Mouse (Mus musculus) kidney, postnatal 36 days (tissue): ENCODE measurements at regions not wholly inside any gene's neighbourhood (a gene's known extent, or its start where the extent isn't known, plus 50 kb on each side); places are given as distances from the start of the nearest gene placed in this dataset.

Experiments
- DNase-seq, 2 experiments: peaks; one replicate each; pipeline ENCODE4 v3.0.0; 2021 to 2022; ENCODE audit warnings: mixed read lengths in 2 of 2

- DNase-seq, result peak in 1 of 2 experiments; percentile 10
Measured at GRCm38 (mm10) chr12:29124079-29124668, 372.6 kb downstream of the Eipr1 start.

DNA sequence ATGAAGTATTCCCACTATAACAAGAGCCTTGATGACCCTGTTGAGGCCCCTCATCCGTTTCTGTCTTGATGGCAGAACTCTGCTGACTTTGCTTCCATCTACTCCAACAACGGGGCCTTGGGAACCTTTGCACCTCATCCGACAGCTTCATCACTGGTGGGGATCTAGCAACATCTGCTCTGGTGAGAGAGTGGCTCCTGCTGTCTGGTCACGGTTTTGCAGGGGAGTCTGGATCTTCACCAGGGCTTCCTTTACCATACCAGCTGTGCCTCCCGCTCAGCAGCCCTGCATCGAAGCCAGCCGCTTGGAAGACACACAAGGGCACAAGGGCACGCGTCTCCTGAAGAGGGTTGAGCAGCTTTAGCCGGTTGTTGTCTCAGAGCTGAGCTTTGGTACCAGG lies 377.2 kb downstream of the Eipr1 start:
- peak; percentile 9 to 60 for DNase-seq

GRCm38 (mm10) chr12:29129331-29129730 lies 377.7 kb downstream of the Eipr1 start:
- no peak for DNase-seq

DNA sequence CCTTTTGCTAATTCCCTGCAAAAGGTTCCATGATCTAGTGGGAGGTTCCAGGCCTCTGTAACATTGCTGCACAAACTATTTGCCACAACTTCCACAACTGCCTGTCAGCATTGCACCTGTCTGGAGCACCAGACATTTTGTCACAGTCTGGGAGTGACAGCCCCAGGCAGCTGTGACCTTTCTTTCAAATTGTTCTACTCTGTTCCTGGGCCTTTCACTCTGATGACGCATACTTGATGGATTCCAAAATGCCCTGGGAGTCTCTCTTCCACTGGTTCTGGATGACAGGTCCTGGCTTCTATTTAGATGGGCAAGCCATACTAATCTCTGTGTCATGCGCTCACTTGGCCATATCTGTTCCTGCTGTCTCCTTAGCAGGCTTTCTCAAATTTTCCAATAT lies 382.7 kb downstream of the Eipr1 start:
- no peak for DNase-seq

DNA sequence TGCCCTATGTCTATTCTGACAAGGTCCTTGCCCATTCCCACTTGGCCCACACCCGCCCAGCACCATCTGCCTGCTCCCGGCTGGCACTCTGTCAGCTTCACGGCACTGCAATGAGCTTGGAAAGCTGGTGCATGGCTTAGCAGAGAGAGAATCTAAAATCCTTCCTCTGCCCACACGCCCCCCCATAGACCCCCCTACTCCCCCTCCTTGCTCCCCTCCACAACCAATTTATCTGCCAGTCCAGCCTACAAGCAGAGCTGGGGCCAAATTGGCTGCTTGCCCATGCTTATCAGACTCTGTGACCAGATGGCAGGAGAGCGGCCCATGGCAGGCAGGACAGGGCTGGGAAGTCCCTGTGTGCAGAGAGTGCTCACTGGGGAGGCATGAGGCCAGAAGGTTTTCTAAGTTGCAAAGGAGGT lies 385.3 kb downstream of the Eipr1 start:
- peak; percentile 17 to 43 for DNase-seq

GRCm38 (mm10) chr12:29137455-29137854 lies 385.9 kb downstream of the Eipr1 start:
- DNase-seq, result peak in 1 of 2 experiments; percentile 8

GRCm38 (mm10) chr12:29140576-29140975 lies 387.6 kb upstream of the Myt1l start:
- DNase-seq, result no peak

- DNase-seq, result no peak
Measured at GRCm38 (mm10) chr12:29141132-29141531, 387.1 kb upstream of the Myt1l start.

GRCm38 (mm10) chr12:29141855-29142254 lies 386.3 kb upstream of the Myt1l start:
- no peak for DNase-seq

DNA sequence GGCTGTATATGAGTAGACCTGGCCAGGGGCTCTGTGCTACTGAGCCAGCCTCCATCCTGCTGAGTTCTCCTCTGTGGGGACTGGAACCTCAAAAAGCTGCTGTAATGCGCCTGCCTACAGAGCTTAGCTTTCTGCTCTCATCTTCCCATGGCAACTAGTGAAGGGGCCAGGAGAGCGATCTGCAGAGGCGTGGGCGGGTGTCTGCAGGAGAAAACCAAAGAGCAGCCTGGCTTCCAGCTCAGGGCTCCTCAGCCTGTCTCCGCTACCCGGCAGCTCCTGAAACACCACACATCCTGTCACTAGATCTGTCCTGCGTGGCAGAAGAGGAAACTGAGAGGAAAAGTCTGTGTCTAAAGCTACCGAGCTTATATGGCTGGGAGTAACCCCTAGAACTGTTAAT lies 384.9 kb upstream of the Myt1l start:
- no peak for DNase-seq

DNA sequence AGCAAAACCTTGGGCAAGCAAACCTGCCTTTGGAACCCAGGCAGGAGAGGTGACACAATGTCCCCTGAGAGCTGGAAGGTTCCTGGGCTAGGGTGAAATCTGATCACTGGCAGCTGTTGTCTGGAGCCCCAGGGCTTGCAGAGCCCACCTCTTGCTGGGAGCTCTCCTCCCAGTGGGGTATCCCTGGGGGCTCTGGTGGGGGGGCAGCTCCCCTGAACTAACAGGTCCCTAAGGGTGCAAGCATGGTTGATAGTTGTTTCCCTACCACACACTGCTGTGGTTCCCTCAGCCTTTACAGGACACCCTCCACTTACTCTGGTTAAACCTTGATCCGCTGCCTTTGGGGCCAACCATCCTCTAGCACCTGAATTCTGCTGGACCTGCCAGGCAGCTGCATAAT lies 367.3 kb upstream of the Myt1l start:
- DNase-seq, result no peak

- no peak for DNase-seq
Measured at GRCm38 (mm10) chr12:29161546-29161945, 366.6 kb upstream of the Myt1l start.

DNA sequence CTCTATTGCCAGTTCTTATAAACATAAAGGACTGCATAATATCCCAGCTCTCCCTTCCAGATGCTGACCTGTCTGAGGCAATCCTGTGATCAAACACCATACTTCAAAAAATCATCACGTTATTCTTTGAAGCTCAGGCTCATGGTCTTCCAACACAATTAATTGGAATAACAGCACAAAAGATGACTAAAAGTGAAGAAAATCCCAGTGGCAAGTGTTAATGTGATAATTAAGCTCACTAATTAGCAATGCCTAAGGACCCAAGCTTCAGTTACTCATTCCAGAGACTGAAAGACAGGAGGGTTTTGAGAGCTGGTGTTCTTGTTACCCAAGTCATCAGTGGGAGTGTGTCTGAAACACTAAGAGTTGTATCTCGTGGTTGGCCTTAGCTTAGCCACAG lies 363.5 kb upstream of the Myt1l start:
- no peak for DNase-seq

DNA sequence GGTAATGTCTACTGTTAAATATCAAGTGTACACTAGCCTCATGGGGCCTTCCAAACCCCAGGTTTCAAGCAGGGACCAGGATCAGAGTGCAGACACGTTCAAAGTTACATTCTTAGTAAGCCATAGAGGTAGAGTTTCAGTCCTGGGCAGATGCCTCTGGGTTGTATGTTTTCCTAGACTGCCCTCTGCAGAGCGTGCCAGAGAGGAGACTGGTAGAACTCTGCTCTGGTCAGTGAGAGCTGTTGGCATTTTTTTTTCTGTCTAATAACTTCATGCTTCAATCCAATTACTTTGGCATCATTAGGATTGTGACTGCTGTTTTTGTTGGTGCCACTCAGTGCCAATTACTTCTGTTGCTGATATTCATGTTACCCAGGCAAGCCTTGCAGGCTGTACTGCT lies 361.9 kb upstream of the Myt1l start:
- peak in 1 of 2 experiments; percentile 10 for DNase-seq

GRCm38 (mm10) chr12:29167922-29168321 lies 360.3 kb upstream of the Myt1l start:
- no peak for DNase-seq

DNA sequence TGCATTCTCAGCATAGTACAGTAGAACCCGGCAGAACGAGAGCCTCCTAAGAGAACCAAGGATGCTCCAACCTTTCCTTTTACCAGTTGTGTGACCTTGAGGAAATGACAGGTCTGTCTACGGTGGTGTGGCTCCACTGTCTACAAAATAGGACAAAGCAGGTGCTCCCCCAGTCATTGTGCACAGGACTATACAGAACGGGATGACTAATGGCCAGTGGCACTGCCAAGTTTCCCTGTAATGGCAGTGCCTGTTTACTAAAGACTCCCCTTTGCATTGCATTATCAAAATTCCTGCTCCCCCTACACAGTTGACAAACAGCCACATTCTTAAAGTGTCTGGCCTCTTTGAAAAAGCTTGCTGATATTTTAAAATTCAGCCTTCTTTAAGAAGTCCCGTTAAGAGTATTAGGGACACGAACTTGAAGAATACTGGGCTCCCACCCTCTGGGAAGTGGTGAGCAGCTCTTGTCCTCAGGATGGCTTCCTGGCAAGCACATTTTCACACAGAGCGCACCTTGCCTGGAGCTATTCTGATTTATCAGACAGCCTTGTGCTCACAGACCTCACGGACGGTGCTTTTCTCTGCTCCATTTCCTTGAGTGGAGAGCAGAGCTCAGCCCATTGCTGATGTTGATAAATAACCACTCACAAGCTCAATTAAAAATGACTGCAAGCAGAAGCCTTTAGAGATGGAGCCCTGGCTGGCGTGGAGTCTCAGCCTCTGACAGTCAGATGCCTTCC lies 352.3 kb upstream of the Myt1l start:
- DNase-seq, result no peak

DNA sequence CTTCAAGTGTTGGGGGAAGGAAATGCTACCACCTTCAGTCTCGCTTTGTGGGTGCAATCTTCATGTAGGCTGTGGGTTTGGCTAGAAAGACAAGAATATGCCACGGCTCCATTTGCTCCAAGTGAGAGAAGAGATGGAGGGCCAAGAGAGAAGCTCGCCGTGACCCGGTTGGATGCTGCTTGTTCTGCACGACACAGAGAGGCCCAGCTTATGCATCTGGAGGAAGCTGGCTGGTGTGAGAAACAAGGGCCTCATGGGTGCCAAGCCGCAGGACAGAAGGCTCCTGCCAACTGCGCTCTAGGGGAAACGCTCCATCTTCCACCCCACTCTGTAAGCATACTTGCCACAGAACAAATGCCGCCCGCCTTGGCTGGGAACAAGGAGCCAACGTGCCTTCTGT lies 351.0 kb upstream of the Myt1l start:
- no peak for DNase-seq

DNA sequence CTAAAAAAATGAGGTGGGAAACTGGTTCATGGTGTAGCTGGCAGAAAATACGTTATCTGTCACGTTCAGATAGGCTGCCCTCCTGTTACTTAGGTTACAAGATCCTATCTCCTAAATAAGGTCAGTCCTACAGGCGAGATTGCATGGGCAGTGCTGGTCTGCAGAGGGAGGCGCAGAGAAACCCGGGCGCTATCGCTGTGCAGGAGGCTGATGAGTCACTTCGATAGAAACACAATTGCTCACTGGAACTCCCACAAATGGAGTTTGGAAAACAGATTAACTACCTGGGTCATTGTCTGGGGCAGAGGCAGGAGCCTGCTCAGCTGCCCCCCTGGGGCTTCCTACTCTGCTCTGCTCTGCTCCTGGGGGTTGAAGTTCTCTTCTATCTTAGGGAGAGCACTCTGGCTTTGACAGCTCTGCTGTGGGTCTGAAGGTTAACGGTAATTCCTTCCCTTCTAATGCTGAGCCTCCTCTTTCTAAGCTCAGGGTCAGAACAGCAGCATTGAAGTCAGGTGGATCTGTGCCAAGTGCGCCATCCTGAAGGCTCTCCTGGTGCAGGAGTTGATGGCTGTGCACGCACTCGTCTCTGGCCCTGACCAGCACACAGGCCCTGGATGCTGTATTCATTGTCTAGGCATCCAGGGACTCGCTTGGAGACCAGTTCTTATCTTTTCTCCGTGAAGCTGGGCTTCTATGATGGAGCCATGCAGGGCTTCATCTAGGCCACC lies 349.9 kb upstream of the Myt1l start:
- DNase-seq, result peak in 1 of 2 experiments; percentile 15

DNA sequence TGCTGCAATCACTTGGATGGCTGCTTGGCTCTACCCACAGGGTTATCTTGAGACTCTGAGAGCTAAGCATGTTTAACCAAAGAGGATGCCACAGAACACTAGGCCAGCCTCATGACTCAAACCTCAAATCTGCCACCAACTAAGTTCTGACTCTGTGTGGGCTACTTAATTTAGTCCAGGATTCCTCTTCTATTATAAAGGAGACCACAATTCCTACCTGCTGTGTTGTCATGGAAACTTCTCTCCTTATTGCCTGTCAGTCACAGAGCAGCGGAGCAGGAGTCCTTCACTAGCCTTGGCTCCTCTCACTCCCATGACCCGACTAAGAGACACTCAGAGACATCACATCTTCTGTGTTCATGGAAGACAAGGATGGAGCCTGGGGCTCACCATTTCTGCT lies 348.8 kb upstream of the Myt1l start:
- no peak for DNase-seq

DNA sequence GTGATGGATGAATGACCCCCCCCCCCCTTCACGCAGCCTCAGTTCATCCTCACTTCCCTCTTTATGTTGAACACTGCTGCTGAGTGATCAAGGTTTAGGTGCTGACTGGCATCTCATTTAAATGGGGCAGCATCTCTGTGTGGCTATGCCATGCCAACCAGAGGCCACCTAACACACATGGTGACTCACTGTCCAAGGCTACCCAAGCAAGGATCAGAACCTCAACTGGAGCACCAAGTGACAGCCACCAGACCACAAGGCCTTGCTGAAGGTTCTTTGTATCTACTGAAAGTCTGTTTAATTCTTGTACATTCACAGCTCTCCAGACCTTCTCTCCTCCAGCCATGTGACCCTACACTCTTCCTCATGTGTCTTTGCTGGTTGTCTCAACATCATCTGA lies 347.6 kb upstream of the Myt1l start:
- DNase-seq, result no peak

DNA sequence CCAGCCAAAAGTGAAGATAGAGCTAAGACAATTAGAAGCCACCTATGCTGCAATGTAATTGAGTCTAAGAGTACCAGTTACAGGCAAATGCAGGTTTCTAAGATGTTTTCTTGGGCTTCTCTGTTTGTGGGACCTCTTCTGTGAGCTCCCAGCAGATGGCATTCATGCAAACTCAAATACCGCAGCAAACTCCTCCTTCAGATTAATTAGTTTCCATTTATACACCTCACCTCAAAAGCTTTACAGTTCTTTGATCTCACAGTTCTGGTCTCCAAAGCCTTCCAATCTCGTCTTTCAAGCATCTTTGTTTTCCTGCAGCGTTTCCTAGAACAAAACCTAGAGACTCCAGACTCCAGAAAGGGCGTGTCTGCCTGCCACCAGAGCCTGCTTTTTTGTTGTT lies 340.6 kb upstream of the Myt1l start:
- no peak for DNase-seq

DNA sequence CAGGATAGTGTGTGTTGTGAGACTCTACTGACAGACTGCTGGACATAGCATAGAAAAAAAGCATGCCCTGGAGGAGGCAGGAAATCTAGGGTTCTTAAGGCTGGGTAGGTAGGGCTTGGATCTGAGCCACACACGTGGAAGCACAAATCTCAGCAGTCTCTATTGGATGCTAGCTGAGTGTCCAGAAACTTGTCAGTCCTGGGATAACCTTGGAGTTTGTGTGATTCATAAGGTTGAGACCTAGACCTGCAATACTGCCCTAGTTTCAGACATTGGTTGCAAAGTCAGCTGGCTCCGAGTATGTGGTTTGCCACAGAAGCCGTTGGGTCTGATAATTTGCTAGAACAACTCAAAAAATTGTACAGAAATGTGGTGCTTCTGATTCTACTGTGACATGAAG lies 335.8 kb upstream of the Myt1l start:
- DNase-seq, result no peak

GRCm38 (mm10) chr12:29211946-29212345 lies 316.2 kb upstream of the Myt1l start:
- DNase-seq, result peak; percentile 21 to 32

- no peak for DNase-seq
Measured at GRCm38 (mm10) chr12:29213625-29214024, 314.6 kb upstream of the Myt1l start.
